Mouse (Mus musculus) granulocyte monocyte progenitor cell, adult 5-6 weeks (primary cell): ENCODE measurements around the gene Immp2l. TPM values are rescaled to one million over a fixed set of nuclear protein-coding genes. Genes with fewer than 3 reads are reported as not detected.

Experiments
- ATAC-seq: replicated peaks from 2 replicates; pipeline ENCODE4 v1.8.0; 2016; ENCODE audit warnings: mild to moderate bottlenecking, moderate TSS enrichment, inconsistent platforms; ENCODE audit not compliant: poor library complexity, severe bottlenecking
- total RNA-seq, 2 experiments: library from RNA; stranded (forward) in 1 of 2; stranded (reverse) in 1 of 2; fragments of 200-712, 200-1000 nt in 1 of 2; fragments of >200 nt in 1 of 2; fragmentation: Nextera tagmentation in 1 of 2; gene quantifications; 2 replicates each; pipeline ENCODE4 v1.2.3; 2014 to 2017

Immp2l gene
- total RNA-seq, 2 experiments from 2014 or later: 3.5 to 8.3 TPM

GRCm38 (mm10) chr12:41621341-41621740 lies 597.5 kb downstream of the Immp2l start:
- no peak for ATAC-seq

- no peak for ATAC-seq
Observed at GRCm38 (mm10) chr12:41643262-41643661, 619.4 kb downstream of the Immp2l start.

DNA sequence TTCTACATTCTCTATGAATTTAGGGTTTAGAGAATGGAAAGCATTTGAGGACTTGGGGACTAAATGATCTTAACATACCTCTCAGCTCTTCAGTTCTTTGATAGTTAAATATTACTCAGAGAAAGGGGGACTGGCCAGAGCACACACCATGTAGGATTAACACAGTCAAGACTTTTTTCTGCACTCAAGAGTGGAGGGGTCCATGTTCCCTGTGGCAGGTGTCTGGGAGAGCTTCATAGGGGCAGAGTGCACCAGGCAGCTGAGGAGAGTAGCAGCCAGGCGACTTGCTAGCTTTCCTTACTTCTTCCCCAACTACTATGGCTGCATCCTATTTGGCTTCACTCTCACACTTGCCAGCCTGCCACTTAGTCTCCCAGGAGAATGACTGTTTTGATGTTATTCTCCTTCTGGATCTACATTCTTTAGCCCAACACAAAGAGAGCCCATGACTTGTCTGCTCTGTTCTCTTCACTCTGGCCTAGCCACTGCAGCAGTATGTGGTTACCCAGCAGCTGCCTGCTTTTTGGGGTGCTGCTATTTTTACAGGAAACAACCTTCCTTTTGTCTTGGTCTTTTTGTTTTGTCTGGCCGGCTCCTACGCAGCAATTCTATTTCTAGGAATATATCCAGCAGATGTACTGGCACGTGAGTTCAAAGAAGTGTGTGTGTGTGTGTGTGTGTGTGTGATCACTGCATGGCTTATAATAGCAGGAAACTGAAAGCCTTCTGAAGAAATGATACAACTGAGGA lies 621.1 kb downstream of the Immp2l start:
- ATAC-seq: no peak

GRCm38 (mm10) chr12:41646956-41647575 lies 623.2 kb downstream of the Immp2l start:
- ATAC-seq: no peak

- ATAC-seq: no peak
Observed at GRCm38 (mm10) chr12:41647675-41648074, 623.8 kb downstream of the Immp2l start.

GRCm38 (mm10) chr12:41649826-41650541 lies 626.1 kb downstream of the Immp2l start:
- no peak for ATAC-seq

GRCm38 (mm10) chr12:41668280-41668679 lies 644.4 kb downstream of the Immp2l start:
- ATAC-seq: no peak

DNA sequence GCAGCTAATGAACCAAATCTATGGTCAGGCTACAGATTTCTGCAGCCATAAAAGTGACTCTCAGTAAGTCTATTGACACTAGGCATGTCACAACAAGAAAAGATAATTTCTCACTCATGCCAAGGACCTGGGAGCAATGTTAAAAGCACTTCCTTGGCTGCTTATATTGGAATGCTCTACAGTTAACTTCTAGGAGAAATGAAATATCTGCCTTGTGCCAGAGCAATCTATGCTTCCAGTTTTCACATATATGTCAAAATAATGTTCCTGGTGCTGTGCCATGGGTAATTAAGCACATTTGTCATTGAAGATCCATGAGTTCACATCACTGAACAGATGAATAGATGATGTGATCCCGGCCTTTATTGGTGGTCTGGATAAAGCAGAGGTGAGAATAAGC lies 645.6 kb downstream of the Immp2l start:
- no peak for ATAC-seq

GRCm38 (mm10) chr12:41674861-41675260 lies 651.0 kb downstream of the Immp2l start:
- no peak for ATAC-seq

DNA sequence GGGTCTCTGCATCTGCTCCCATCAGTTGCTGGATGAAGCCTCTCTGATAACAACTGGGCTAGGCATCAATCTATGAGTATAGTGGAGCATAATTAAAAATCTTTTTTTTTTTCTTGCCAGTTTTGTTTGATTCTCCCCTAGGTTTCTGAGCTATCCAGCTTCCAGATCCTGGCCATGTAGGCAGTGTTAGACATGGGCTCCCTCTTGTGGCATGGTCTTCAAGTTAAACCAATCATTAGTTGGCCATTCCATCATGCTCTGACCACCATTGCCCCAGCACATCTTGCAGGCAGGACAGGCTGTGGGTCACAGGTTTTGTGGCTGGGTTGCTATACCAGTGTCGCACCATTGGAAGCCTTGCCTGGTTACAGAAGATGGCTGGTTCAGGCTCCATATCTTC lies 656.3 kb downstream of the Immp2l start:
- no peak for ATAC-seq

DNA sequence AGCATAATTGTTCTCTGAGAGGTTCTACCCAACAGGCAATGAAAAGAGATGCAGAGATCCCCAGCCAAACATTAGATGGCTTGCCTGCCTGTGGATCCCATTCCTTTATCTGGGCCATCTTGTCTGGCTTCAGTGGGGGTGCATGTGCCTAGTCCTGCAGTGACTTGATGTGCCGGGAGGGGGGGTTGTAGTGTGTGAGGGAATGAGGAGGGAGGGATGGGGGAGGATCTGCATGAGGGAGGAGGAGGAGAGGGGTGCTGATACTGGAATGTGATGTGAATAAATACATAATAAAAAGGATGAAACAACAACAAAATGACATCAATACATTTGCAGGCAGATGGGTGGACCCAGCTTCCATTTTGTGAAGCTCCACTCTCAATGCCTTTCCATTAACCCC lies 658.3 kb downstream of the Immp2l start:
- ATAC-seq: no peak

DNA sequence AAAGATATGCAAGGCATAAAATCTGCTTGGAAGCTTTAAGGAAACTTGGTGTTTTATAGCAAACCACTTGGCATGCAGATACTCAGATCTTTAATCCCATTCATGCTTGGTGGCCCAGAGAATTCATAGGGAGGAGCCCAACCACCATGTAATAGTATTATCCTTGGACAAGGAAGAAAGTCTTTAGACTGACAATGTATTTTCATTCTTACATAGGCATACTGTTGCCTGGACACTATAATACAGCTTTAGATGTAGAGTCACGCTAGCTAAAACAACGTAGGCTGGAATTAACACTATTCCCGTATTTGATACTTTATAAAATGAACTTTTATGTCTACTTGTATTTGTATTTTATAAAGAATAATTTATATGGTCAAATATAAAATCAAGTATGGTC lies 665.9 kb downstream of the Immp2l start:
- no peak for ATAC-seq

GRCm38 (mm10) chr12:41710608-41711007 lies 686.7 kb downstream of the Immp2l start:
- ATAC-seq: no peak

- no peak for ATAC-seq
Observed at GRCm38 (mm10) chr12:41716946-41717345, 693.1 kb downstream of the Immp2l start.

GRCm38 (mm10) chr12:41724585-41724984 lies 700.7 kb downstream of the Immp2l start:
- ATAC-seq: peak; percentile 25

DNA sequence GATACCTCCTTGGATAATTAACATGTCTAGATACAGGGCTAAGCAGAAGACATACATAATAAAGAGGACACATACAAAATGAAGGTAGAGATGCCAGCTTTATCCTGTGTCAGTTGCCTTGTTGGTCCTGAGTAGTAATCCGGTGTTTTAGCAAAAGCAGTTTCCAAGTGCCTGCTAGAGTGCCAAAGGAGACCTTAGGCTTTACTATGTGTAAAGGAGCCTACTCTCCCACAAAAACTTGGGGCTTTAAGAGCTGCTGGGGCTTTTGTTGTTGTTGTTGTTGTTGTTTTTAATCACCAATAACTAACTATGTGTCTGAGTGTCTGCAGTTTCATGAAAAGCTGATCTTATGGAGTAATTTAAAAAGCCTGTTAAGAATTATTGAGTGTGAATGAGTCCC lies 702.8 kb downstream of the Immp2l start:
- ATAC-seq: no peak

DNA sequence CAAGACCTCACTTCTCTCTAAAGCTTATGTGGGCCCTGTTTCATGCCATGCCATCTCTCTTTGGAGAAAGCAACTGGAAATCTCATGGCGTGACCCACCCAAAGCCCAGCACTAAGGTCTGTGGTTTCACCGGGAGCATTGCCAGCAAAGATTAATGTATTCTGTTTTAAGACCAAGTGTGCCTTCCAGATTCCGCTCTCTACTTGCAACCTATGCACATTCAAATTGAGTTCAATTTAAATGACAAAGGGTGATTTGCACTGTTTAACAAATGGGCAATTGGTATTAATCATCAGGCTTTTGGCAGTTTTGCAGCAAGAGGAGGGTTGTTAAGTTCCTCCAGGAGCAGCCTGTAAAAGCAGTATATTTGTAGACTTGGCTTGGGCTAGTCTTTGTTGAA lies 703.3 kb downstream of the Immp2l start:
- no peak for ATAC-seq

DNA sequence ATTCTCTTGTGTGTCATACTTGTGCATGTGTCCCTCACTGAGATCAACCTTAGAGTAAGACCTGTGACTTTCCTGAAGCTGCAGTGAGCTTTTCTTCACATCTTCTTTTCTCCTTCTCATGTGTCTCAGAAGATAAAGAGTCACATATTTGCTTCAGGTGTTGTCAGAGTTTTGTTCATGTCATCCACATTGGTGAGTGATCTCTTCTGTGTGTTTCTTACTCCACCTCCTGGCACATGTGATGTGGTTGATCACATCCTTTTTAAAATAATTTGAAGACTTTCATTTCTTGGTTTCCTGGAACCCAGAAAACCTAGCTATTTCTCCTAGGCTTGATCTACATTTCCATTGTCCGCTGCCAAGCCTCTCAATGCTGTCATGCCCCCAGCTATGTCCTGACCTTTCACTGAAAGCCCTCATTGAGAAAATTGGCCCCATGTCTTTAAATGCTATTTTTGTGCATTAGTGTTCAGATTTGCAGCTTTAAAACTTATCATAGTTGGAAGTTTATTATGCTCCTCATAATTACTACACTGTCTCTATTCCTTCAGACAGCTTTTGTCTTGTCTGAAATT lies 704.0 kb downstream of the Immp2l start:
- no peak for ATAC-seq

GRCm38 (mm10) chr12:41728467-41728866 lies 704.6 kb downstream of the Immp2l start:
- no peak for ATAC-seq

DNA sequence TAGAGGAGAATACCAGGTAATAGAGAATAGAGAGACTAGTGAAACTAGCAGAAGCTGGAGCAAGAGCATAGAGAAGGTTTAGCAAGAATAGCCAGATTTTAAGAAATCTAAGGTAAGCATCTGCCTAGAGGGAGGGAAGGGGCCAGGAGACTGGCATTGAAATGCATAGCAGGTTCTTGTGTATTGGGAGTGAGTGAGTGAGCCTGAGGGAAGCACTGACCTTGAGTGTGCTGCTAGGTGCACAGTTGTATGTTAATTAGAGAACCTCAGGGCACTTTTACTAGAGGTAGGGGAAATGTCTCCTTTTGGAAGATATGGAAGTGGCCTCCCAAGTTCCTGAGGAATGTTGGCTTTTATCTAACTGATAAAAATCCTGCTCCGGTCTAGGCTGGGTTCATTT lies 705.9 kb downstream of the Immp2l start:
- no peak for ATAC-seq

DNA sequence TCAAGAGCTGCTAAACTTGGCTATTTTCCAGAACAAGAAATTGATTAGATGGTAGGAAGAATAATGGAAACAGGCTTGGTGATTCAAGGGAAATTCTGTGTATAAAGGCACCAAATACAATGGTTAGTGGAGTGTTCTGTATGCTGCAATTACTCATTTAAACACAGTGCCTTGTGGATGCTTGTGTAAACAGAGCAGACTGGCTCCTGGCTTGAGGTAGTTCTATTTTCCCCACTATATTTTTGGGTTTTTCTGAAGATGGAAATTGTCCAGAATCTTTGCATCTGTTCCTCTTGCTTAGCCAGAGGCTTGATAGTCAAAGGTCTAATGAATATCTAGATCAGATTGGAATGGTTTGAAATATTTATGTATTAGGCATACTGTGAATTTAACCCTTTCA lies 709.3 kb downstream of the Immp2l start:
- no peak for ATAC-seq
